Mouse (Mus musculus) cerebellum, postnatal 10 days (tissue): ENCODE results near the gene Nrxn2.

Experiments
- DNase-seq, 2 experiments: peaks; one replicate each; pipeline ENCODE4 v3.0.0; 2021; ENCODE audit warnings: mixed read lengths in 2 of 2

Gene Nrxn2

DNA sequence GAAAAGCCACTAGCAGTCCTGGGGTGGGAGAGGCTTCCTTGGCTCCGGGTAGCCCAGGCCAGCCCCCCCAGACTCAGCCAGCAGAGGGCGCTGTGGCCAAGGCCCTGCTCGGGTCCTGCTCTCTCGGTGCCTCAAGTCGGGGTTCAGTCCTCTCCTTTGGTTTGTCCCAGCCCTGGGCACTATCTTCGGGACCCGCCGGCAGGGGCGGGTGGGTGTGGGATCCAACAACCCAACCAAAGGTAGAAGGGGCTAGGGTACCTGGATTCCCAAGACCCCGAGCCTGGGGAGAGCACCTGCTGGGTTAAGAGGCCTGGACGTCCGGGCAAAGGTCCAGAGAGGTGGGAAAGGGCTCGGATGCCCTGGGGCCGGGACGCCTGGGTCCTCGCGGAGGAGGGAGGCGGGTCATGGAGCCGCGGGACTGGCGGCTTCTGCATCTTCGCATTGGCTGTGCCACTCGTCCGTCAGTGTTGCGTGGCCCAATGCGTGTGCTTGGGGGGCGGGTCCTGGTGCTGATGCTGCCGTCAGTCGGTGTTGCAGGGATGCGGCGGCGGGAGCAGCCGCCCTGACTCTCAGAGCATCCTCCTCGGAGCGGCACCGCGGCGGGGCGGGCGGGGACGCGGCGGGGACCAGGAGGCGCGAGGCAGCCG is at the start of gene Nrxn2:
Gene Nrxn2 (plus strand): TSS at position 499 of the 647 bp plus-strand sequence.
- peak; percentile 98 to 99 for DNase-seq

DNA sequence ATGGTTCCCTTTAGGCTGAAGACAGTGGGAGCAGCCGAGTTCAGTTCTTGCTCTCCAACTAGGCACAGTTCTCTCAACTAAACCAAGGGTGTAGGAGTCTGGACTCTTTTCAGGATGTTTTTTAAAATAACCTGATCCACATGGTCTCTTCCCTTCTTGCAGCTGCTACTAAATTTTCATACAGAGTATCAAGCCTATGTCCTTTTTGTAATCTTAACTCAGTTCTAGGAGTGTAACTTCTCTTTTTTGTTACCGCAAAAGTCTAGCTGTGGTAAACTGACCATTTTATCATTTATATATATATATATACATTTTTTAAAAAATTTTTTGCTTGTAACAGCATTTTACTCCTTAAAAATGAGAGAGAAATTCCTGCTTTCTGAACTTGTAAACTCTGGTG is 48.4 kb upstream of the Nrxn2 start:
- DNase-seq: no peak

DNA sequence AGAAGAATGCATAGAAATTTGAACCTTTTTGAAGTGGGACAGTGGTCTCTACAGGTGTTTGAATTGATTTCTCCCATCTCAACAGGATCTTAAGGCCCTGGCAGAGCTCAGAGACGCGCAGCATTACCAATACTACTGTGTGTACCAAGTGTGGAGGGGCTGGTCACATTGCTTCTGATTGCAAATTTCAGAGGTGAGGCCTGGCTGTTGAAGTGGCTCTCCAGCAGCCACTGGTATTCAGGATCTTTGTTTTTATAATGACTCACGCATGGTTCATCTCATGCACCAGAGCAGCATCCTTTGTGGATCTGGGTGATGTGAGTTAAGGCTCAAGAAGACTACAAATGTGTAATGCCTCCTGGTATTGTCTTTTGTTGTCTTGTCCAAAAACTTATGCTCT is 46.1 kb upstream of the Nrxn2 start:
- DNase-seq: no peak

DNA sequence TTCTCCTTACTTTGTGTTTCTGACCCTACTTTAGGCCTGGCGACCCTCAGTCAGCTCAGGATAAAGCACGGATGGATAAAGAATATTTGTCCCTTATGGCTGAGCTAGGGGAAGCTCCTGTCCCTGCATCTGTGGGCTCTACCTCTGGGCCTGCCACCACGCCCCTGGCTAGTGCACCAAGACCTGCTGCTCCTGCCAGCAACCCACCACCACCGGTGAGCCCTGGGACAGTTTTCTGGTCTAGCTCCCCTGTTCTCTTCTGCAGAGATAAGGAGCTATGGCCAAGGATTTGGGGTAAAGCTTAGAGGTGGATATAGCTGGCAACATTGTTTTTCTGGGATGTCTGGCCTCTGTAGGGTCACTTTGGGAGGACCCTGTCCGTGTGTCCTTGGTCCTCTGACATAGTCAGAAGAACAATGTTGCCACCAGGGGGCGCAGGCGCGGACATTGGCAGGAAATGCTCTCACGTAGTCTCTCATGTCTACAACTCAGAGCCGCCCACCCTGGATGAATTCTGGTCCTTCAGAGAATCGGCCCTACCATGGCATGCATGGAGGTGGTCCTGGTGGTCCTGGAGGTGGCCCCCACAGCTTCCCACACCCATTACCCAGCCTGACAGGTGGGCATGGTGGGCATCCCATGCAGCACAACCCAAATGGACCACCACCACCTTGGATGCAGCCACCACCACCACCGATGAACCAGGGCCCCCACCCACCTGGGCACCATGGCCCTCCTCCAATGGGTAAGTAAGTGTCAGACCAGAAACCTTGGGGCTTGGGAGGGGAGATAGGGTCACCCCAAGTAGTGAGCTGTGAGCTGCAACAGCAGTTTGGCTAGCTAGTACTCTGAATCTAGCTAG is 44.8 kb upstream of the Nrxn2 start:
- DNase-seq: peak; percentile 95 to 98

DNA sequence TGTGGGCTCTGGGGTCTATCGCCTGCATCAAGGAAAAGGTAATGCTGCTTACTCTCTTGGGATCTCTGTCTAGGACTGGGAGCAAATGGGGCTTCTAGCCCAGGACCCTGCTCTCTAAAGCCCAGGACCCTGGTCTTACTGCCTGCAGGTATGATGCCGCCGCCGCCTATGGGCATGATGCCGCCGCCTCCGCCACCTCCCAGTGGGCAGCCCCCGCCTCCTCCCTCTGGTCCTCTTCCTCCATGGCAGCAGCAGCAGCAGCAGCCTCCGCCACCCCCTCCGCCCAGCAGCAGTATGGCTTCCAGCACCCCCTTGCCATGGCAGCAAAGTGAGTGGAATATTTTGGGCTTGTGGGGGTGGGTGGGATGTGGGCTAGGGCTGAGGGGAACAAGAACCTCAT is 44.0 kb upstream of the Nrxn2 start:
- no peak for DNase-seq

DNA sequence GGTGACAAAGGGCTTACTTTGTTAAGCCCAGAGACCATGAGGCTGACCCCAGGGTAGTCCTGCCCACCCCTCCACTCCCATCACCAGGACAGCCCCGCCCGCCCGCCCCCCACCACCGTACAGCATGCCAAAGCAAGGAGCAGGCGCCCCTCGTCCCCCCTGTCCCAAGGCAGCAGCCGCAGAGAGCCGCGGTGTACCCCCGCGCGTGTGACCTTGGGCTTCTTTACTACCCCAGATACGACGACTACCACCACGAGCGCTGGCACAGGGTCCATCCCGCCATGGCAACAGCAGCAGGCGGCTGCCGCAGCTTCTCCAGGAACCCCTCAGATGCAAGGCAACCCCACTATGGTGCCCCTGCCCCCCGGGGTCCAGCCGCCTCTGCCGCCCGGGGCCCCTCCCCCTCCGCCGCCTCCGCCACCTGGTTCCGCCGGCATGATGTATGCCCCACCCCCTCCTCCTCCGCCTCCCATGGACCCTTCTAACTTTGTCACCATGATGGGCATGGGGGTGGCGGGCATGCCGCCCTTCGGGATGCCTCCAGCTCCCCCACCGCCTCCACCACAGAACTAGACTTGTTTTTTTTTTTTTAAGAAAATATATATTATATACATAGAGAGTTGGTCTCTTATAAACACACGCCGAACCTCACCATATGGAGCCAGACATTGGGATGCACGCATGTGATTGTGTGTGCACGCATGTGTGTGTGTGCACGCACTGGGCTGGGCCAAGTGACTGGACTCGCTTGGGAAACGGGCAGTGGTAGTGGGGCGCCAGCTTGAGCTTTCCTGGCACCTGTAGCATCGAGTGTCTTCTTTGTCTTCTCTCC is 42.9 kb upstream of the Nrxn2 start:
- peak; percentile 47 to 56 for DNase-seq

DNA sequence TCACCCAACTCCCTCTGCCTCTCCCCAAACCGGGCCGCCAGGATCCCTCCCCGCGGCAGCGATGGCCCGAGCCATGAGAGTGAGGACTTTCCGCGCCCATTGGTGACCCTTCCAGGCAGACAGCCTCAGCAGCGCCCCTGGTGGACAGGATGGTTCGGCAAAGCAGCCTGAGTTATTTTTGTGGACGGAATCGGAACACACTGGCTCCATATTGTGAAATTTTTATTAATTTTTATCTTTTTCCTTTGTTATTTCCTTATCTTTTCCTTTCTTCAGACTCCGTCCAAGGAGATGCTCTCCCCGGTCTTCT is 42.3 kb upstream of the Nrxn2 start:
- DNase-seq: peak; percentile 87 to 95

DNA sequence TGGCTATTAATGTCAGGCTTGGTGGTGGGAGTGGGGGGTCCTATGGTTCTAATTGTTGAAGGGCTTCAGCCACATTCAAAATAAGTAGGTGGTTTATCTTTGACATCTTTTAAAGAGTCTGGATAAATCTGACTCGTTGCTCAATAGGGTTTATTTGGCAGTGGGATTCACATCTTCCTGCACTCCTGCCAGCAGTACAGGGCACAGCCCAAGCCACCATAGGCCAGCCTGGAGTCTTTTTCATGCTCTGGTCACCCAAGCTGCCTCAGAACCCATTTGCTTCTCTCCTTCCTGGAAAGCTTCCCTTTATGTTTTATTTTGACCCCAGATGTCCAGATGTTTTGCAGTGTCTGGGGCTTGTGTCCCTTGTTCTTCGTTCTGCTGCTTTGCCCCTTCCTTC is 41.9 kb upstream of the Nrxn2 start:
- DNase-seq: no peak

DNA sequence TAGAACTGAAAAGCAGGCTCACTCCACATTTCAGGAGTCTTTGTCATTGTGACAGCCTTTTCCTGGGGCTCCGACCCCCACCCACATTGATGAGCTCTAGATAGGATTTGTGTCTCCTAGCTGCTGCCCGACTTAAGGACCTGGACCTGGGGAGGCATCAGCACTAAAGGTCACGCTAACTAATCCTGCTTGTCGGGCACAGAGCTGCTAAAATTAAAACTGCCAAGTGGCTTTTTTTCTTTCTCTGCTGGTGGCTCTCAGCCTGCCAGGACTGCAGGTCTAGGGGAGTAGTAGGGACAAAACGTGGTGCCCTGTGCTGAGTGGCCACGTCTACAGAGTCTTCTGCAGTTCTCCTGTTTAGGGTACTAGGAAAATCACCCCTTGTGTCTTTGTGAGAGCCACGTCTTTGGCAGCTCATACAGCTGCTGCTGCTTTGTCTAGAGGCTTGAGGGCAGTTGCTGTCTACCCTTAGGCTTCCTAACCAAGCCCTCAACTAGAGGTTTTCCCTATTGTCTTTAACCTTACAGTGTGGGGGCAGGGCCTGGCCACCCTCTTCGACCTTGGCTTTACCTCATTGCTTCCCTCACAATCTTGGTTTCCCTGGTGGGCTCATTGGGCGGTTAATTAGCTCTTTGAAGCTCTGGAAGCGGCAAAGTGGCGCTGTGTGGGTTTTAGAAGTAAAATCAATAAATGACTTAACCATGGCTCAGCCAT is 41.0 kb upstream of the Nrxn2 start:
- no peak for DNase-seq

DNA sequence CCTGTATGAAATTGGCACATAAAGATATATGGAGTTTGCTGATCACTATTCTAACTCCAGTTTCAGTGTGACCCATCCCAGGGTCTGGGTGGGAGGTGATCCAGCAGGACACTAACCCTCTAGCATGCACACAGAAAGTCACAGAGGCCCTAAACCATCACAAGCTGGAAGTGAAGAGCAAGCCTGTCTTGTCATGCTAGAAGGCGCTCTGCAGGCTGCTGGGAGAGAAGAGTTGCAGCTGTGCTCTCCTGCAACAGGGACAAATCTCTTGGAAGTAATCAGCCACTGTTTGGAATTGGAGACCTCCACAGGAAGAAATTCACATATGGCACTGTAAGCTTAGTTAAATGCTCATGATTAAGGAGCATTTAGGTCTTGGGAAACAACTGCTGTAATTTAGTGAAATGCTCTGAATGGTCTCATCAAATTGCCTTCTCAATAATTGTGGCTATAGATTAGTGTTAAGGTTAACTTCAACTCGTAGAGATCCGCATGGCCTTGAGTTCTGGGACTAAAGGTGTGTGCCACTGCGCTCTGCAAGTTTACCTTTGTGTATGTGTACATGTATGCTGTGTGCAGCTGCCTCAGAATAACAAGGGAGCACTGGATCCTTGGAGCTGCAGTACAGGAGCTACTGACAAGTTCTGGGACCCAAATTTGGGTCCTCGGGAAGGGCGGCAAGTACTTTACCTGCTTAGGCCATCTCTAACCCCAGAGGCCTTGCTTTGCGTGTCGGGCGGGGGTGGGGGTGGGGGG is 37.9 kb upstream of the Nrxn2 start:
- no peak for DNase-seq

DNA sequence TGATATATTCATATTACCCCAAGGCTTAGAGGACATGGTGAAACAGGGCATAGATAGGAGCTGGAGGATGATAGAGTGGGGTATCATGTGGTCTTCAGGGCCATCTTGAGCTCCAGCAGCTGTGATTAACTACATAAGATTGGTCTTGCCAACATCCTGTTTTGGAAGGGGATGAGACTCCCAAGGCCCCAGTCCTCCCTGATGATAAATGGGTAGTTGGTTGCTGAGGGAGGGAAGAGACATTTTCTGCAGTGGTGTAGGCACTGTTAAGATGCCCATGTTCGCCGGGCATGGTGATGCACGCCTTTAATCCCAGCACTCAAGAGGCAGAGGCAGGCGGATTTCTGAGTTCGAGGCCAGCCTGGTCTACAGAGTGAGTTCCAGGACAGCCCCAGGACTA is 37.3 kb upstream of the Nrxn2 start:
- DNase-seq: no peak

DNA sequence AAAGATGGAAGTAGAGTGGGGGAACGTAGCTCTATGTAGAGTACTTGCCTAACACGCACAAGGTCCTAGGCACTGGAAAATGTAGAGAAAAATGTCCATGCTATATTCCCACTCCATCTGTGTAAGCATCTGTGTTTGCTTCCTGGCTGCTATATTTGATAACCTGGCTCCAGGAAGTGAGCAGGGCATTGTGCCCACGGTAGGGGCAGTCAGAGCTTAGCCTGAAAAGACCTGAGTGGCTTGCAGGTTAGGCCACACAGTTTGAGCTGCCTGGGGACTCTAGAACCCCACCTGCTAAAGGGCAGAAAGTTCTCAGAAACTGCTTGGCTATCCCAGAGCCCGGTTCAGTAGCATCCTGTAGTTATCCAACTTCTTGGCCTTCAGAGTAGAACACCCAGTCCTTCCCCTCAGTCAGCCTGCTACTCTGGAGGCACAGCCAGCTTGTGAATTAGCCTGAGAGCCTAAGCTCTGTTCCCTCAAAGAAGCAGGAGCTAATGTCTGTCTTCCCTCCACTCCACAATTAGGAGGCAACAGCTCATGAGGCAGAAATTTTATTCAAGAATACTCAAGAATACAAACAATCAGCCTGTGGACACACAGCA is 36.1 kb upstream of the Nrxn2 start:
- peak; percentile 60 to 66 for DNase-seq

DNA sequence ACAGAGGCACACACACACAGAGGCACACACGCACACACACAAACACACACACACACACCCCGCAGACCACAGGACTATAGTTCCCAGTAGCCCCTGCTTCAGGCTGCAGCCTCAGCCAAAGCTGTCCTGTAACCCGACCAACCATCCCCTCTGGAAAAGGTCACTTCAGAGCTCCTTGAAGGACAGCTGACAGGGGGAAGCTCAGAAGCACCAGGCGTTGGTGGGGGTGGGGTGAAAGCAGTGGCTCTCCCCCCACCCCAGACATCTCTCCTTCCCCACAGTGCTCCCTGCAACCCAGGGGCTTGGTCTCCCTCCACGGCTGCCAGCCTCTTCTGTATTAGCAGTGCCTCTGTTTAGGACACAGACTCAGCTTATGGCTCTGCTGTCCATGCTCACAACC is 35.1 kb upstream of the Nrxn2 start:
- DNase-seq: no peak

DNA sequence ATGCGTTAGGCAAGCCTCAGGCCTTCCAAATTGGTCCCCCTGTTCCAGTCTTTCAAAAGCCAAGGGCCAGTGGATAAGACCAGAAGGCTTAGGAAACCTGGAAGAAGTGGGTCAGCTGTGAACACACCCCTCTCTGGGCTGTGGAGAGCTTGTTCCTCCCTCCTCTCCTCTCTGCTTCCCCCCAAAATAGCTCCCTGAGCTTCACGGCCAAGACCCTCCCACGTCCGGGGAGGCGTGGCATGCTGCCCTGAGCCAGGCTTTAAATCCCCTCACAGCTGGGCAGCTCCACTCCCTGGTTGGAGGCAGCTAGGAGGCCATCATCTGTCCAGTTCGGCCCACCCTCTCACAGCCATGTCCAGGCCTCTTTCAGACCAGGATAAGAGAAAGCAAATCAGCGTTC is 34.4 kb upstream of the Nrxn2 start, which contains the start of gene Pygm:
Gene Pygm (plus strand): TSS at position 272 of the 400 bp plus-strand sequence.
- DNase-seq: peak; percentile 55 to 61

DNA sequence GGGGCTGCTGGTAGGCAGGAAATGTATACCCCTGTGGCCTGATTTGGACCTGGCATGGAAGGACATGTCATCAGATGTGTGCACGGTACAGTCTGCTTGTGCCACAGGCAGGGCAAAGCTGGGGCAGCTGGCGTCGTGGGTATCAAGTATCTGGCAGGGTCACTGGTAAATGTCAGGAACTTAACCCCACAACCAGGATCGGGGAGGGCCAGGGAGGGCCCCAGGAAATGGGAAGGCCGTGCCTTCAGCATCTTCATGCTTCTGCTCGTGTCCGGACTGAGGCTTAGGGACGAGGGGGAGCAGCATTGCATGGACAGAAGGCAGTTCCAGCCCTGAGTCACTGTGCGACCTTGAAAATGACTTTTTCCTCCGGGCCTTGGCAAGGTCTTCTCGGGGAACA is 33.6 kb upstream of the Nrxn2 start:
- DNase-seq: no peak

DNA sequence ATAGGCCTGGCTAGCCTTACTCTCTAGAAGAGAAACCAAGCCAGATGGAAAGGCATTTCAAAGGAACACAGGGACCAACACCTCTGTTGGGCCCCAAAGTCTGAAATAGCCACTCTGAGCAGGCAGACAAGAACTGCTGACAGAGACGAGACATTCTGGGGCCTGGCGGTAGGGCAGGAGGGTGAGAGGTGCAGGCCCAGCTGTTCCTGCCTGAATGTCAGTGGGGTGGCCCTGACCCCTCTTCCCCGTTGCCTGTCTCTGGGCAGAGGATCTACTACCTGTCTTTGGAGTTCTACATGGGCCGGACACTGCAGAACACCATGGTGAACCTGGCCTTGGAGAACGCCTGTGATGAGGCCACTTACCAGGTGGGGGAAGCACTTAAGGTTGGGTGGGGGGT is 33.1 kb upstream of the Nrxn2 start:
- no peak for DNase-seq

DNA sequence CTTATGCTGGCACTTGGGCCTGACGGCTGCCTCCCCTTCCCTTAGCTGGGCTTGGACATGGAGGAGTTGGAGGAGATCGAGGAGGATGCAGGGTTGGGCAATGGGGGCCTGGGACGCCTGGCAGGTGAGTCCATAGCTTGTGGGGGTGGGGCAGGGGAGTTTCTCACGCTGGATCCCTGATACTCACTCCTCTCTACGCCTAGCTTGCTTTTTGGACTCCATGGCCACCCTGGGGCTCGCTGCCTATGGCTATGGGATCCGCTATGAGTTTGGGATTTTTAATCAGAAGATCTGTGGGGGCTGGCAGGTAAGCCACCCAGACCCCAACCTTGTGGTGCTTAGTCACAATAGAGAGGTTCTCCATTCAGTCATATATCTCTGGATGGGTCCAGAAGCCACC is 32.7 kb upstream of the Nrxn2 start:
- DNase-seq: no peak

DNA sequence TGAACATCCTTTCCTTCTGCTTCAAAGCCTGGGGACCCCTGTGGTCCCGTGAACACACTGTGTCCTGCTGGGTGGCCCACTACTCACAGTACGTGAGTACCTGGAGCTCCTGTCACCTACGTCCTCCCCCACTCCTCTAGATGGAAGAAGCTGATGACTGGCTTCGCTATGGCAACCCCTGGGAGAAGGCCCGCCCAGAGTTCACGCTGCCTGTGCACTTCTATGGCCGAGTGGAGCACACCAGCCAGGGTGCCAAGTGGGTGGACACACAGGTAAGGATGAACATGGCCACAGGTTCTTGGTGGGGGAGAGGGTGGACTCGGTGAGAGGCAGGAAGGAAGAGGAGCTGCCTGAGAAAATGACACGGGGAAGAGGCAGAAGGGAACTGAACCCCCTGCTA is 32.3 kb upstream of the Nrxn2 start:
- DNase-seq: no peak

DNA sequence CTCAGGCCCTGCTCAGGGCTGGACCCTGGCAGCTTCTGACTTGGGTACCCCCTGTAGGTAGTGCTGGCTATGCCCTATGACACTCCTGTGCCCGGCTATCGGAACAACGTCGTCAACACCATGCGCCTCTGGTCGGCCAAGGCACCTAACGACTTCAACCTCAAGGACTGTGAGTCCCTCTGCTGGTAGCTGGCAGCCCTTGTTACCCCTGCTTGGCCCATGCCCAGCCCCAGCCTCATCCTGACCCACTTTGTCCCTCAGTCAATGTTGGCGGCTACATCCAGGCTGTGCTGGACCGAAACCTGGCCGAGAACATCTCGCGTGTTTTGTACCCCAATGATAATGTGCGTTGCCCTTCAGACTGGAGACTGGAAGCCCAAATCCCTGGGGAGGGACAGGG is 30.5 kb upstream of the Nrxn2 start:
- peak; percentile 65 to 69 for DNase-seq

DNA sequence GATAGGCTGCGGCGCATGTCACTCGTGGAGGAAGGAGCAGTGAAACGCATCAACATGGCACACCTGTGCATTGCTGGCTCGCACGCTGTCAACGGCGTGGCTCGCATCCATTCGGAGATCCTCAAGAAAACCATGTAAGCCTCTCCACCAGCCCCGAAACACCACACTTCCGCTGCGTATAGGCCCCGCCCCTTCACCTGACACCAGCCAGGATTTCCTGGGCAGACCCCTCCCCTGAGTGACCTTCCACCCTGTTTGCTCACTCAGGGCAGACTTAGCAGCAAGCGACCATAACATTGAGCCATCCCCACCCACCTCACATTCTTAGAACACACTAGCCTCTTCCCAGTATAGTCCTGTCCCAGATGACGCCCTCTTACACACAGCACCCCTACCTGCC is 28.7 kb upstream of the Nrxn2 start:
- no peak for DNase-seq

DNA sequence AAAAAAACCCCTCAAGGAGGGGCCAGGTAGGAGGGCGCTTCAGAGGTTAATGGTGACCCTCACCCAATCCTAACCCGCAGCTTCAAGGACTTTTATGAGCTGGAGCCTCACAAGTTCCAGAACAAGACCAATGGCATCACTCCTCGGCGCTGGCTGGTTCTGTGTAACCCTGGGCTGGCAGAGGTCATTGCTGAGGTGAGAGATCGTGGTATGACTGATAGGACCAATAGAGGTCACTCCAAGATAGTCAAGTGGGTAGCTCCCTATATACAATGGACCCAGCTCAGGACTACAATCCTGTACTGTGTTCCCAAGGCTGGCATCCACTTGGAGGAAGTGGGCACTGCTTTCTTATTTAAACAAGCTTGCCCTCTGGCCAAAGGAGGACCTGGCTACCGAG is 28.3 kb upstream of the Nrxn2 start:
- no peak for DNase-seq
